Mouse (Mus musculus) brain, embryonic 14.5 days (tissue): ENCODE results near the gene Hist1h4m. TPM values are rescaled to one million over a fixed set of nuclear protein-coding genes. Genes with fewer than 3 reads are reported as not detected.
A peak's percentile ranks its signal among the peaks of the same experiment; 100 is the strongest.
"Not testable (repeated sequence)": the region's sequence is repeated elsewhere in the genome, so short reads cannot be mapped to it uniquely, and the experiment has no call there.

ENCODE experiments used
- DNase-seq: peaks from one replicate; pipeline ENCODE4 v3.0.0-alpha.2; 2011; ENCODE audit warnings: low read depth
- CTCF ChIP-seq: fragments of 200-500 bp; IDR thresholded peaks from 2 replicates; pipeline ENCODE4 v1.5.1; 2012; ENCODE audit warnings: inconsistent platforms, mild to moderate bottlenecking, moderate library complexity, borderline replicate concordance; ENCODE audit not compliant: insufficient read depth, insufficient read length; ENCODE audit errors: extremely low read depth
- POLR2A ChIP-seq: fragments of 200-500 bp; IDR thresholded peaks from 2 replicates; pipeline ENCODE4 v1.6.1; 2012; ENCODE audit warnings: mild to moderate bottlenecking, inconsistent platforms, borderline replicate concordance; ENCODE audit not compliant: poor library complexity, insufficient read depth, insufficient read length, severe bottlenecking; ENCODE audit errors: extremely low read depth
- polyA plus RNA-seq: library from polyadenylated mRNA; depleted of rRNA; stranded (reverse); fragments of >200 nt; gene quantifications from 2 replicates; pipeline ENCODE4 v1.2.3, GENCODE M21; 2012; rRNA removed

Gene Hist1h4m
- polyA plus RNA-seq, 1 experiment: not detected

GRCm38 (mm10) chr13:21847883-21848282, 36.3 kb downstream of the Hist1h4m start:
- DNase-seq: peak; percentile 17
- TF ChIP-seq POLR2A: no peak
- no peak for TF ChIP-seq CTCF

- DNase-seq: not testable (repeated sequence)
Observed at GRCm38 (mm10) chr13:21850696-21851095, 39.1 kb downstream of the Hist1h4m start.

DNA sequence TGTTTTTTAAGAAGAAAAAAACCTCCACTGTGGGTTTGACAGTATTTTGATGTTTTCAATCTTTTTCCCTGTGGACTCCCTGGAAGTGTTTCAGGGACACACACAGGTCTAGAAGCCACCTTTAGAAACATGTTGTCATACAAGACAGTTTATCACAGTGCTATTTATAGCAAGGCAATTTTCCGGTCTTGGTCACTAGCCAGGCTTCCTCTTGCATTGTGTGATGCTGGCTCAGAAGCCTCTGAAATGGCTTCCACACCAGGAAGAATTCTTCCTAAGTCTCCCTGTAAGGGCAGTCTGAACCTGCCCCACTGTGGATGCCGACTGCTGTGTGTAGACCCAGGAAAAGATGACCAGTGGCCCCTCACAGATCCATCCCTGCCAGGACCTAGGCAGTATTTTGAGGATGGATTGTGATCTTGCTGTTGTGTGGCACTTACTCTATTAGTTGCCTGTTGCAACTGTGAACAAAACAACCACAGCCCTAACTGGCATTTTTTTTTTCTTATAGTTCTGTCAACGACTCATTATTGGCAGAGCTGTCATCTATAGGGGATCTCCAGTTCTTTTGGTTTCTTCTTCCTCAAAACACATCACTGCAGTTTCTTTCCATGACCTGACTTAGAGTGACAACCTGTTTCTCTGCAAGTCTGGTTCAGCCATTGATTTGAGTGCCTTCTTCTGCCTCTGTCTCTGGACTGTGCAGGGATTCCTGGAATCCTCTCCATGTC, 40.8 kb downstream of the Hist1h4m start:
- TF ChIP-seq POLR2A (no peak), CTCF (no peak)
- peak; percentile 4 for DNase-seq

- TF ChIP-seq POLR2A: no peak
- TF ChIP-seq CTCF: no peak
Observed at GRCm38 (mm10) chr13:21855146-21855545, 43.6 kb downstream of the Hist1h4m start.

DNA sequence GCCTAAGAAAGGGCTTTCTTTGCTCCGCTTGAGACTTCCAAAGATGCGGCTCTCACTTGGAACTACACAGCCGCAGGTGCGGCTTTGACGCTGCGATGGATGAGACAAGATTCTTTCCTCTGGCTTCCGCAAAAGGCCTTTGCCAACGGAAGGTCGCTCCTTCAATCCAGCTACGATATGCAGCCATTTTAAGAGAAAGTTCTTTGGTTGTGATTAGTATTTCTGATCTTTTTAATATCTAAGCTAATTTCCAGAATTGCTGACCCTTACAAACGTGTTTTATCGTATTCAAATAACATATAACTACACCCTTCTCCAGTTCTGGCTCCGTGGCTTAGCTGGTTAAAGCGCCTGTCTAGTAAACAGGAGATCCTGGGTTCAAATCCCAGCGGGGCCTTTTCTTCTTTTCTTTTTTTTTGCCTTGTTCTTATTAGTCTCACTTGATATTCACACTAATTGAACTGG, 44.2 kb downstream of the Hist1h4m start:
- peak; percentile 69 for DNase-seq

More at GRCm38 (mm10) chr13:21855146-21855545, 43.6 kb downstream of the Hist1h4m start:
- peak; percentile 69 for DNase-seq

GRCm38 (mm10) chr13:21861608-21862007, 50.1 kb downstream of the Hist1h4m start:
- TF ChIP-seq POLR2A: no peak
- no peak for TF ChIP-seq CTCF
- peak; percentile 26 for DNase-seq

More for the DNA sequence above, 44.2 kb downstream of the Hist1h4m start:
- no peak for TF ChIP-seq CTCF
- TF ChIP-seq POLR2A: no peak

Other genes with a start within 250 kb of the Hist1h4m start
- not detected in 2 replicates for gene Olfr1364, start 230.0 kb upstream of the Hist1h4m start, polyA plus RNA-seq
- gene Olfr1362, start 197.7 kb upstream of the Hist1h4m start, polyA plus RNA-seq: not detected in 2 replicates
- not detected in 2 replicates for gene Olfr11, start 169.2 kb upstream of the Hist1h4m start, polyA plus RNA-seq
- not detected in 2 replicates for gene Olfr1361, start 148.4 kb upstream of the Hist1h4m start, polyA plus RNA-seq
- gene Olfr1360, start 134.3 kb upstream of the Hist1h4m start, polyA plus RNA-seq: not detected in 2 replicates
- gene Olfr1359, start 113.6 kb upstream of the Hist1h4m start, polyA plus RNA-seq: not detected in 2 replicates
- 11.3 and 14.5 TPM in 2 replicates for gene Hist1h2bl, start 95.6 kb upstream of the Hist1h4m start, polyA plus RNA-seq
- gene Hist1h2ai, start 95.3 kb upstream of the Hist1h4m start, polyA plus RNA-seq: 14.3 and 24.3 TPM in 2 replicates
- gene Hist1h3h, start 94.1 kb upstream of the Hist1h4m start, polyA plus RNA-seq: 39.0 and 49.4 TPM in 2 replicates
- 17.0 and 18.2 TPM in 2 replicates for gene Hist1h2bm, start 89.7 kb upstream of the Hist1h4m start, polyA plus RNA-seq
- gene Hist1h4j, start 76.7 kb upstream of the Hist1h4m start, polyA plus RNA-seq: 17.8 and 19.9 TPM in 2 replicates
- 20.2 and 29.6 TPM in 2 replicates for gene Hist1h4k, start 61.2 kb upstream of the Hist1h4m start, polyA plus RNA-seq
- gene Hist1h2ak, start 57.9 kb upstream of the Hist1h4m start, polyA plus RNA-seq: 21.4 and 26.4 TPM in 2 replicates
- 13.5 and 30.8 TPM in 2 replicates for gene Hist1h2bn, start 57.6 kb upstream of the Hist1h4m start, polyA plus RNA-seq
- gene Hist1h1b, start 31.1 kb upstream of the Hist1h4m start, polyA plus RNA-seq: 4.3 and 4.5 TPM in 2 replicates
- 35.6 and 40.1 TPM in 2 replicates for gene Hist1h3i, start 28.4 kb upstream of the Hist1h4m start, polyA plus RNA-seq
- 8.8 and 12.7 TPM in 2 replicates for gene Hist1h2an, start 24.5 kb upstream of the Hist1h4m start, polyA plus RNA-seq
- 2.5 TPM in 2 replicates for gene Hist1h2bp, start 24.3 kb upstream of the Hist1h4m start, polyA plus RNA-seq
- 12.6 and 16.3 TPM in 2 replicates for gene Hist1h2bq, start 1.5 kb upstream of the Hist1h4m start, polyA plus RNA-seq
- not detected in 2 replicates for gene Hist1h2ao, start 1.3 kb upstream of the Hist1h4m start, polyA plus RNA-seq
- gene Hist1h4n, start 20.4 kb downstream of the Hist1h4m start, polyA plus RNA-seq: 25.9 and 58.6 TPM in 2 replicates
- gene Hist1h2ap, start 21.8 kb downstream of the Hist1h4m start, polyA plus RNA-seq: 71.3 and 78.4 TPM in 2 replicates
- 5.6 and 6.6 TPM in 2 replicates for gene Hist1h2br, start 22.0 kb downstream of the Hist1h4m start, polyA plus RNA-seq
- 14.5 and 14.9 TPM in 2 replicates for gene Zfp184, start 133.3 kb downstream of the Hist1h4m start, polyA plus RNA-seq
- gene Pom121l2, start 169.4 kb downstream of the Hist1h4m start, polyA plus RNA-seq: 0.04 TPM in 1 of 2 replicates, not detected in the other
- gene Prss16, start 198.0 kb downstream of the Hist1h4m start, polyA plus RNA-seq: 0.08 and 0.21 TPM in 2 replicates
- 8.8 and 13.4 TPM in 2 replicates for gene Hist1h2ah, start 223.8 kb downstream of the Hist1h4m start, polyA plus RNA-seq
- 20.9 and 21.3 TPM in 2 replicates for gene Hist1h2bk, start 224.1 kb downstream of the Hist1h4m start, polyA plus RNA-seq
- gene Hist1h4i, start 229.6 kb downstream of the Hist1h4m start, polyA plus RNA-seq: 20.0 and 40.1 TPM in 2 replicates
- 32.1 and 55.3 TPM in 2 replicates for gene Hist1h2ag, start 231.2 kb downstream of the Hist1h4m start, polyA plus RNA-seq
- gene Hist1h2bj, start 231.5 kb downstream of the Hist1h4m start, polyA plus RNA-seq: 20.2 and 23.7 TPM in 2 replicates